Mouse (Mus musculus) heart, postnatal 0 days (tissue): ENCODE data around the gene Jsrp1. TPM values are rescaled to one million over a fixed set of nuclear protein-coding genes. Genes with fewer than 3 reads are reported as not detected.

ENCODE experiments used
- ATAC-seq: fragments of 200-750 bp; cut with Nextera tagmentation; 2 replicates; pipeline ENCODE4 v1.8.0; 2017; ENCODE audit warnings: low read depth, moderate number of reproducible peaks, moderate library complexity; ENCODE audit not compliant: insufficient read depth
- DNase-seq: peaks from one replicate; pipeline ENCODE4 v3.0.0-alpha.2; 2016; ENCODE audit warnings: low spot score
- H3K27ac ChIP-seq: fragments of 300-500 bp; sonication (generic); 2 replicates; pipeline ENCODE4 v1.5.1; 2014; ENCODE audit warnings: low read depth, mild to moderate bottlenecking
- H3K27me3 ChIP-seq: fragments of 300-500 bp; sonication (generic); 2 replicates; pipeline ENCODE4 v1.6.1; 2014; ENCODE audit warnings: low read length, mixed read lengths; ENCODE audit not compliant: control insufficient read depth, insufficient read depth
- H3K36me3 ChIP-seq: fragments of 300-500 bp; sonication (generic); replicated peaks from 2 replicates; pipeline ENCODE4 v1.6.1; 2014; ENCODE audit warnings: low read length, mixed read lengths; ENCODE audit not compliant: control insufficient read depth, insufficient read depth
- H3K4me1 ChIP-seq: fragments of 300-500 bp; sonication (generic); 2 replicates; pipeline ENCODE4 v1.6.1; 2014; ENCODE audit warnings: antibody characterized with exemption; ENCODE audit not compliant: control insufficient read depth, insufficient read depth
- H3K4me2 ChIP-seq: fragments of 300-500 bp; sonication (generic); 2 replicates; pipeline ENCODE4 v1.6.1; 2014; ENCODE audit warnings: low read depth, mild to moderate bottlenecking, low read length, moderate library complexity
- H3K4me3 ChIP-seq: fragments of 300-500 bp; sonication (generic); 2 replicates; pipeline ENCODE4 v1.5.1; 2014; ENCODE audit warnings: low read depth, low read length
- H3K9ac ChIP-seq: fragments of 300-500 bp; sonication (generic); replicated peaks from 2 replicates; pipeline ENCODE4 v1.6.1; 2014; ENCODE audit warnings: low read depth, low read length, mixed read lengths
- H3K9me3 ChIP-seq: fragments of 300-500 bp; sonication (generic); replicated peaks from 2 replicates; pipeline ENCODE4 v1.6.1; 2016; ENCODE audit warnings: low read length; ENCODE audit not compliant: control insufficient read depth
- CTCF ChIP-seq: IDR thresholded peaks from 2 replicates; pipeline ENCODE4 v1.5.1; 2016; ENCODE audit warnings: antibody characterized with exemption, control low read depth, low read depth
- EP300 ChIP-seq: IDR thresholded peaks from 2 replicates; pipeline ENCODE4 v1.6.1; 2016; ENCODE audit warnings: antibody characterized with exemption, low read depth
- WGBS: fragments of 180-500 bp; shearing (Covaris S2); extraction: QIAGEN DNeasy Blood & Tissue Kit; methylation state at CpG from one replicate; pipeline ENCODE4 v1.1.7; 2014; 5-methylcytosine and 5-hydroxymethylcytosine counted together
- polyA plus RNA-seq: library from polyadenylated mRNA; unstranded; fragments of >200 nt; fragmentation: Nextera tagmentation; extraction: Ambion mirVana; gene quantifications from 2 replicates; pipeline ENCODE4 v1.2.1, GENCODE M21; 2015
- total RNA-seq: library from RNA; depleted of rRNA; stranded (reverse); fragments of >200 nt; gene quantifications from 2 replicates; pipeline ENCODE4 v1.2.3, GENCODE M21; 2014; ENCODE audit warnings: low replicate concordance

Jsrp1 gene
- total and polyA plus RNA-seq, 2 experiments from 2014 or later = 2.3 TPM; not detected in 1

DNA sequence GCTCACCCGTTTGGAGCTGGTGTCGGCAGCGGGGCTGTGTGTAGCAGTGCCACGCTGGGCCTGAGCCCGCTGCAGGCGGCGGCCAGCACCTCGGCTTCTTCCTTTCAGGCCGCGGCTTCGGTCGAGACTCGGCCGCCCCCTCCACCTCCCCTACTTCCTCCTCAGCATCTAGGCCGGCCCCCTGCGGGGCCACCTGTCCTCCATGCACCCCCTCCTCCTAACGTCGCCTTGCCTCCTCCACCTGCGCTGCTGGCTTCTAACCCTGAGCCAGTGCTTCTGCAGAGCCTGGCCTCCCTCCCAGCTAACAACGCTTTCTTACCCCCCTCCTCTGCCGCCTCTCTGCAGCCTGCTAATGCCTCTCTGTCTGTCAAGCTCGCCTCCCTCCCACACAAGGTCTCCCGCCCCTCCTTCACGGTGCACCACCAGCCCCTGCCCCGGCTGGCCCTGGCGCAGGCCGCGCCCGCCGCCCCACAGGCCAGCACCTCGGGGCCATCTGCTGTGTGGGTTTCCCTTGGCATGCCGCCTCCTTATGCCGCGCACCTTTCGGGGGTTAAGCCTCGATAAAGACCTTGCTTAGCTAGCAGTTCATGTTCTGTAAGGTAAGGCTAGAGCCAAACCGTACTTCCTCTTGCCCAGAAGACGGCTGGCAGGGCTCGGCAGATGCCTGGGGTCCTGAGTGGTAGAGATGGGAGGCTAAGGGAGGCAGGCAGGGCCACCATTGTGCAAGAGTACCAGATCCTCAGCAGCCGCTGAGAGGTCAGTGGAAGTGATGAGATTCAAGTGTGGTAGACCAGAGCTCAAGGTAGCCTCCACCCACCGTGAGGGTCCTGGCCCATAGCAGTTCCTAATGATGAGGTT, 20.9 kb downstream of the Jsrp1 start:
- DNase-seq = no peak
- H3K4me3 ChIP-seq = no peak overlapping the region
- no peak overlapping the region for H3K9ac ChIP-seq
- H3K27ac ChIP-seq = peak overlapping the region; percentile 4; the same call in 1 of the 2 replicates
- H3K27me3 ChIP-seq = no peaks in the 10 kb centered on the region
- peaks cover 22% of the 10 kb centered on the region for H3K4me1 ChIP-seq
- 70% methylated on average over 41 of the region's 41 CpGs for WGBS
- peaks cover 86% of the 10 kb centered on the region for H3K36me3 ChIP-seq
- no peak for ATAC-seq
- no peaks in the 10 kb centered on the region for H3K9me3 ChIP-seq
- H3K4me2 ChIP-seq = no peak overlapping the region
- TF ChIP-seq CTCF (no peak), EP300 (no peak)

DNA sequence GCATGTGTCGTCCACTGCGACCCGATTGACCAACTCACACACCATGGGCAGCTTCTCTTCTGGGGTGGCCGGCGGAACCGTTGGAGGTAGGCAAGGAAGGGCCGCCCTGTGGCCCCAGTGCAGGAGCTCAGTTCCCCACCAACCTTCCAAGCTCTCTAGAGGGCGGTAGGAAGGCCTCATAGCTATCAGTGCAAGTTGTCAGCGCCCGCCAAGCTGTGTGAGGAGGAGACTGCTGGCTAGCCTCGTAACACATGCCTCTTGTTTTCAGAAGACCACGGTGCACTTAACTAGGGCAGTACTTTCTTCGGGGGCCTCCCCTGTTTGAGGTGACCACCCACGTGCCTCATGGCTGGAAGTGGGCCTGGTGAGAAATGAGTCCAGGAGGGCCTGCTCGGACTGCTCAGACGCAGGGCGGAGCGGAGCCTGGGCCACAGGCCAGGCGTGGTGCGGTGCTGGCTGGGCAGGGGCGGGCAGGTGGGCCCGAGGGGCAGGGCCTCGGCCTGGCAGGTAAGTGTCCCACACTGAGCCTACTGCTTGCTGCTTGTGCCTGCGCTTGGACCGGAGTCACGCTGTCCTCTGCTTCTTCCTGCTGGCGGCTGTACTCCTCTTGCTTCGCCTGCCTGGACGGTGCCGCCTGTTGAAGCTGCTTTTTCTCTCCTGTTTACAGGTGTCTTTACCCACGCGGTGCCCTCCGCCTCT, 21.7 kb downstream of the Jsrp1 start:
- Histone ChIP-seq H3K36me3 (peaks cover 89% of the 10 kb centered on the region), H3K9ac (no peak overlapping the region), H3K27ac (peak overlapping the region; percentile 4; the same call in 1 of the 2 replicates), H3K9me3 (no peaks in the 10 kb centered on the region), H3K4me1 (peaks cover 15% of the 10 kb centered on the region), H3K27me3 (no peaks in the 10 kb centered on the region), H3K4me2 (no peak overlapping the region), H3K4me3 (no peak overlapping the region)
- DNase-seq (peak; percentile 72), ATAC-seq (peak; percentile 55)
- 41% methylated on average over 33 of the region's 33 CpGs for WGBS
- peak; percentile 10; the same call in 1 of the 2 replicates for TF ChIP-seq CTCF
- TF ChIP-seq EP300 = no peak

DNA sequence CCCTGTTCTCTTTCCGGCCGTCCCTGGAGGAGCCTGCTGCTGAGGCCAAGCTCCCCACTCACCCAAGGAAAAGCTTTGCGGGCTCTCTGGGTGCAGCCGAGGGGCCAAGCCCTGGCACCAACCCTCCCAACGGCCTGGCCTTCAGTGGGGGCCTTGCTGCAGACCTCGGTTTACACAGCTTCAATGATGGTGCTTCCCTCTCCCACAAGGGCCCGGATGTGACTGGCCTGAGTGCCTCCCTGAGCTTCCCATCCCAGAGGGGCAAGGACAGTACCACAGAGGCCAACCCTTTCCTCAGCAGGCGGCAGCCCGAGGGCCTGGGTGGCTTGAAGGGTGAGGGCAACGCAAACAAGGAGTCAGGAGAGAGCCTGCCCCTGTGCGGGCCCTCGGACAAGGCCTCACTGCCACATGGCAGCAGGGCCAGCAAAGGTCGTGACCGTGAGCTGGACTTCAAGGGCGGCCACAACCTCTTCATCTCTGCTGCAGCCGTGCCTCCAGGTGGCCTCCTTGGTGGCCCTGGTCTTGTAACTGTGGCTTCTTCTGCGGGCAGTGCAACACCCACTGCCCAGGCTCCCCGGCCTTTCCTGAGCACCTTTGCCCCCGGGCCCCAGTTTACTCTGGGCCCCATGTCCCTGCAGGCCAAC, 22.4 kb downstream of the Jsrp1 start:
- Histone ChIP-seq H3K36me3 (peaks cover 91% of the 10 kb centered on the region), H3K27me3 (no peaks in the 10 kb centered on the region), H3K9ac (no peak overlapping the region; the same call in 1 of the 2 replicates), H3K4me2 (no peak overlapping the region), H3K27ac (peak overlapping the region; percentile 4; the same call in 1 of the 2 replicates), H3K4me3 (no peak overlapping the region), H3K4me1 (peaks cover 13% of the 10 kb centered on the region), H3K9me3 (no peaks in the 10 kb centered on the region)
- TF ChIP-seq EP300 (no peak), CTCF (no peak)
- WGBS = 73% methylated on average over 19 of the region's 19 CpGs
- DNase-seq (no peak), ATAC-seq (no peak)

DNA sequence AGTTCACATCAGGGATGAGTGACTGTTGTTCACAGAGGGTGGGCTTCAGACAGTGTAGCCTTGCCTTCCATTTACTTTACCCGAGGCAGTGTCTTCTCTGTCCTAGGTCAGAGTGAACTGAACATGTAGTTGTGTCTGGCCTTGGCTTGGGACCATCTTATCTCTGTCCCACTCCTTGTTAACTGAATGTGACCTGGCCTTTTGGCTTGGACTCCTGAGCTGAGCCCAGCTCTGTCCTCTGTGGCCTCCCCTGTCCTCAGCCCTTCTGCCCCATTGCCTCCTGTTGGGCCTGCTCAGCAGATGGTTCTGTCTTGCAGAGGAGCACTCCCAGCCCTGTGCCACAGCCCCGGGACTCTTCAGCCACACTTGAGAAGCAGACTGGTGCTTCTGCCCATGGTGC, 25.8 kb downstream of the Jsrp1 start:
- ATAC-seq = no peak; the same call in 1 of the 2 replicates
- no peak for DNase-seq
- H3K27me3 ChIP-seq = no peaks in the 10 kb centered on the region
- peak overlapping the region; percentile 44; the same call in 1 of the 2 replicates for H3K27ac ChIP-seq
- H3K4me1 ChIP-seq = peaks cover 13% of the 10 kb centered on the region
- no peak overlapping the region for H3K4me2 ChIP-seq
- WGBS = 45% methylated on average over 2 of the region's 2 CpGs
- H3K9me3 ChIP-seq = no peaks in the 10 kb centered on the region
- peaks cover 91% of the 10 kb centered on the region for H3K36me3 ChIP-seq
- H3K4me3 ChIP-seq = no peak overlapping the region
- H3K9ac ChIP-seq = no peak overlapping the region
- TF ChIP-seq EP300 = no peak
- no peak for TF ChIP-seq CTCF

DNA sequence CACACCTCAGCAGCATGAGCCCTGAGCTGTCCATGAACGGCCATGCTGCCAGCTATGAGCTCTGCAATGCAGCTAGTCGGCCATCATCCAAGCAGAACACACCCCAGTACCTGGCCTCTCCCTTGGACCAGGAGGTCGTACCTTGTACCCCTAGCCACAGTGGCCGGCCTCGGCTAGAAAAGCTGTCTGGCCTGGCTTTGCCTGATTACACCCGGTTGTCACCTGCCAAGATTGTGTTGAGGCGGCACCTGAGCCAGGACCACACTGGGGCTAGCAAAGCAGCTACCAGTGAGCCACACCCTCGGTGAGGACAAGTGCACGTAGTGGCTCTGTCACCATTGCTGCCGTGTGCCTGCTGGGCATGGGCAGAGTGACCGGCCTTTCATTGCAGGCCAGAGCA, 27.3 kb downstream of the Jsrp1 start:
- DNase-seq (no peak), ATAC-seq (no peak)
- 89% methylated on average over 11 of the region's 11 CpGs for WGBS
- H3K4me1 ChIP-seq = peaks cover 9% of the 10 kb centered on the region
- no peaks in the 10 kb centered on the region for H3K9me3 ChIP-seq
- H3K36me3 ChIP-seq = peaks cover 95% of the 10 kb centered on the region
- no peaks in the 10 kb centered on the region for H3K27me3 ChIP-seq
- H3K27ac ChIP-seq = no peak overlapping the region
- H3K4me3 ChIP-seq = no peak overlapping the region
- H3K9ac ChIP-seq = no peak overlapping the region
- TF ChIP-seq EP300 = no peak
- no peak for TF ChIP-seq CTCF
- H3K4me2 ChIP-seq = no peak overlapping the region
